Mouse (Mus musculus) midbrain, embryonic 16.5 days (tissue): Measurements from ENCODE around the gene Ctnnbip1. TPM values are rescaled to one million over a fixed set of nuclear protein-coding genes. Genes with fewer than 3 reads are reported as not detected.
A peak's percentile ranks its signal among the peaks of the same experiment; 100 is the strongest.

Experiments used
- ATAC-seq: fragments of 200-750 bp; cut with Nextera tagmentation; 2 replicates; pipeline ENCODE4 v1.8.0; 2017; ENCODE audit warnings: moderate TSS enrichment
- H3K27ac ChIP-seq: fragments of 300-500 bp; sonication (generic); 2 replicates; pipeline ENCODE4 v1.5.1; 2014; ENCODE audit warnings: mild to moderate bottlenecking, low read length, mixed read lengths
- H3K27me3 ChIP-seq: fragments of 300-500 bp; sonication (generic); 2 replicates; pipeline ENCODE4 v1.6.1; 2014; ENCODE audit warnings: low read depth, low read length, mixed read lengths; ENCODE audit not compliant: control insufficient read depth, insufficient read depth
- H3K36me3 ChIP-seq: fragments of 300-500 bp; sonication (generic); 2 replicates; pipeline ENCODE4 v1.6.1; 2014; ENCODE audit warnings: mild to moderate bottlenecking, low read length, moderate library complexity, mixed read lengths; ENCODE audit not compliant: control insufficient read depth, insufficient read depth
- H3K4me1 ChIP-seq: fragments of 300-500 bp; sonication (generic); 2 replicates; pipeline ENCODE4 v1.6.1; 2014; ENCODE audit warnings: mild to moderate bottlenecking, low read length, mixed read lengths; ENCODE audit not compliant: control insufficient read depth, insufficient read depth
- H3K4me2 ChIP-seq: fragments of 300-500 bp; sonication (generic); 2 replicates; pipeline ENCODE4 v1.6.1; 2014; ENCODE audit warnings: mild to moderate bottlenecking, low read length, mixed read lengths
- H3K4me3 ChIP-seq: fragments of 300-500 bp; sonication (generic); 2 replicates; pipeline ENCODE4 v1.5.1; 2014; ENCODE audit warnings: low read depth, mild to moderate bottlenecking, low read length, moderate library complexity, mixed read lengths
- H3K9ac ChIP-seq: fragments of 300-500 bp; sonication (generic); 2 replicates; pipeline ENCODE4 v1.6.1; 2014; ENCODE audit warnings: low read depth, low read length, mixed read lengths
- H3K9me3 ChIP-seq: fragments of 300-500 bp; sonication (generic); replicated peaks from 2 replicates; pipeline ENCODE4 v1.6.1; 2014; ENCODE audit warnings: mild to moderate bottlenecking, low read length, mixed read lengths; ENCODE audit not compliant: control insufficient read depth, poor library complexity, severe bottlenecking
- WGBS: fragments of 180-500 bp; shearing (Covaris S2); extraction: QIAGEN DNeasy Blood & Tissue Kit; methylation state at CpG from one replicate; pipeline ENCODE4 v1.1.7; 2014; 5-methylcytosine and 5-hydroxymethylcytosine counted together
- polyA plus RNA-seq: library from polyadenylated mRNA; unstranded; fragments of >200 nt; fragmentation: Nextera tagmentation; extraction: Ambion mirVana; gene quantifications from 2 replicates; pipeline ENCODE4 v1.2.1, GENCODE M21; 2015

The Ctnnbip1 gene
- polyA plus RNA-seq, 1 experiment from 2014 or later: 111 TPM

- no peak for ATAC-seq
- Histone ChIP-seq H3K4me1 (peaks cover 3% of the 10 kb centered on the region; the same call in 1 of the 2 replicates), H3K27ac (no peak overlapping the region), H3K4me3 (no peak overlapping the region), H3K9me3 (no peaks in the 10 kb centered on the region), H3K4me2 (no peak overlapping the region), H3K9ac (no peak overlapping the region), H3K36me3 (no peaks in the 10 kb centered on the region), H3K27me3 (no peaks in the 10 kb centered on the region)
- WGBS: 38% methylated on average over 6 of the region's 6 CpGs
Measured at GRCm38 (mm10) chr4:149511221-149511646, 6.8 kb upstream of the Ctnnbip1 start.

- H3K4me2 ChIP-seq: no peak overlapping the region
- 0 out of 2 replicates have a peak overlapping the region, but pooled peaks have one; percentile 14 for H3K9ac ChIP-seq
- H3K36me3 ChIP-seq: no peaks in the 10 kb centered on the region
- H3K27ac ChIP-seq: no peak overlapping the region
- H3K4me1 ChIP-seq: peaks cover 3% of the 10 kb centered on the region; the same call in 1 of the 2 replicates
- H3K9me3 ChIP-seq: no peaks in the 10 kb centered on the region
- H3K27me3 ChIP-seq: no peaks in the 10 kb centered on the region
- no peak overlapping the region for H3K4me3 ChIP-seq
- 78% methylated on average over 7 of the region's 7 CpGs for WGBS
- no peak for ATAC-seq
Measured at GRCm38 (mm10) chr4:149512072-149512471, 6.0 kb upstream of the Ctnnbip1 start.

- H3K4me1 ChIP-seq: peaks cover 17% of the 10 kb centered on the region
- no peak overlapping the region for H3K9ac ChIP-seq
- H3K27ac ChIP-seq: no peak overlapping the region
- no peaks in the 10 kb centered on the region for H3K9me3 ChIP-seq
- H3K27me3 ChIP-seq: no peaks in the 10 kb centered on the region
- no peak overlapping the region for H3K4me3 ChIP-seq
- H3K4me2 ChIP-seq: no peak overlapping the region
- H3K36me3 ChIP-seq: no peaks in the 10 kb centered on the region
- WGBS: 84% methylated on average over 5 of the region's 5 CpGs
- no peak for ATAC-seq
Measured at GRCm38 (mm10) chr4:149515706-149516105, 2.3 kb upstream of the Ctnnbip1 start.

- no peaks in the 10 kb centered on the region for H3K9me3 ChIP-seq
- WGBS: 1% methylated on average over 38 of the region's 52 CpGs
- ATAC-seq: no peak
- H3K4me3 ChIP-seq: peak overlapping the region; percentile 88
- H3K27ac ChIP-seq: peak overlapping the region; percentile 56
- H3K4me2 ChIP-seq: peak overlapping the region; percentile 94
- peaks cover 15% of the 10 kb centered on the region for H3K4me1 ChIP-seq
- H3K36me3 ChIP-seq: no peaks in the 10 kb centered on the region
- H3K9ac ChIP-seq: peak overlapping the region; percentile 92
- H3K27me3 ChIP-seq: no peaks in the 10 kb centered on the region
Measured at GRCm38 (mm10) chr4:149518351-149519220, 550 bp downstream of the Ctnnbip1 start.

GRCm38 (mm10) chr4:149521258-149521657 is 3.2 kb downstream of the Ctnnbip1 start:
- H3K27ac ChIP-seq: no peak overlapping the region
- H3K4me2 ChIP-seq: no peak overlapping the region
- no peak overlapping the region for H3K4me3 ChIP-seq
- no peaks in the 10 kb centered on the region for H3K36me3 ChIP-seq
- no peak overlapping the region for H3K9ac ChIP-seq
- 68% methylated on average over 10 of the region's 10 CpGs for WGBS
- H3K4me1 ChIP-seq: peaks cover 21% of the 10 kb centered on the region
- no peaks in the 10 kb centered on the region for H3K27me3 ChIP-seq
- no peak for ATAC-seq
- no peaks in the 10 kb centered on the region for H3K9me3 ChIP-seq

GRCm38 (mm10) chr4:149523961-149524360 is 5.9 kb downstream of the Ctnnbip1 start:
- no peaks in the 10 kb centered on the region for H3K27me3 ChIP-seq
- no peak overlapping the region for H3K9ac ChIP-seq
- H3K36me3 ChIP-seq: no peaks in the 10 kb centered on the region
- H3K4me1 ChIP-seq: peaks cover 24% of the 10 kb centered on the region
- H3K27ac ChIP-seq: no peak overlapping the region
- WGBS: 70% methylated on average over 6 of the region's 6 CpGs
- H3K9me3 ChIP-seq: no peaks in the 10 kb centered on the region
- no peak overlapping the region for H3K4me2 ChIP-seq
- no peak overlapping the region for H3K4me3 ChIP-seq
- ATAC-seq: no peak

GRCm38 (mm10) chr4:149525170-149525569 is 7.1 kb downstream of the Ctnnbip1 start:
- Histone ChIP-seq H3K4me1 (peaks cover 19% of the 10 kb centered on the region), H3K4me2 (no peak overlapping the region), H3K9me3 (no peaks in the 10 kb centered on the region), H3K4me3 (no peak overlapping the region), H3K9ac (no peak overlapping the region), H3K36me3 (no peaks in the 10 kb centered on the region), H3K27me3 (no peaks in the 10 kb centered on the region), H3K27ac (no peak overlapping the region)
- ATAC-seq: no peak
- 88% methylated on average over 4 of the region's 4 CpGs for WGBS

GRCm38 (mm10) chr4:149525811-149526210 is 7.8 kb downstream of the Ctnnbip1 start:
- no peak overlapping the region for H3K4me2 ChIP-seq
- no peak overlapping the region for H3K9ac ChIP-seq
- ATAC-seq: no peak
- no peaks in the 10 kb centered on the region for H3K9me3 ChIP-seq
- 76% methylated on average over 6 of the region's 6 CpGs for WGBS
- no peak overlapping the region for H3K4me3 ChIP-seq
- no peaks in the 10 kb centered on the region for H3K27me3 ChIP-seq
- H3K36me3 ChIP-seq: no peaks in the 10 kb centered on the region
- no peak overlapping the region for H3K27ac ChIP-seq
- H3K4me1 ChIP-seq: peaks cover 15% of the 10 kb centered on the region

GRCm38 (mm10) chr4:149526330-149526729 is 8.3 kb downstream of the Ctnnbip1 start:
- 22% methylated on average over 7 of the region's 7 CpGs for WGBS
- no peak overlapping the region for H3K27ac ChIP-seq
- H3K4me1 ChIP-seq: peaks cover 13% of the 10 kb centered on the region
- H3K36me3 ChIP-seq: no peaks in the 10 kb centered on the region
- peak; percentile 57 for ATAC-seq
- no peak overlapping the region for H3K4me3 ChIP-seq
- no peak overlapping the region for H3K4me2 ChIP-seq
- no peak overlapping the region for H3K9ac ChIP-seq
- no peaks in the 10 kb centered on the region for H3K9me3 ChIP-seq
- no peaks in the 10 kb centered on the region for H3K27me3 ChIP-seq
